8 mouse cellular contexts compared by ENCODE assay signal in genomic region chr17:15585691-15586090, GRCm38 (mm10). TPM values are rescaled to one million over a fixed set of nuclear protein-coding genes. Genes with fewer than 3 reads are reported as not detected.
DNase-seq lines count a peak whose midpoint lies in the region; ATAC-seq and TF ChIP-seq lines count a peak whose summit lies in the region.

No protein-coding gene starts in this region.

- no peak overlapping the region for H3K9ac ChIP-seq in forebrain, embryonic 14.5 days (ENCODE audit: low read length)
- H3K9ac ChIP-seq in forebrain, embryonic 15.5 days (replicated peaks), result no peak overlapping the region
- H3K9ac ChIP-seq in lung, embryonic 14.5 days, result no peak overlapping the region

- in situ Hi-C loops in Patski (cut with MboI; ENCODE audit: low pct_unique_long_range_greater_than_20kb), result loop anchor here (25.0 kb wide), 1 partner anchor 477 kb away; no protein-coding TSS in a partner anchor

- WGBS in forebrain, embryonic 14.5 days, result 31% methylated on average over 4 of the region's 4 CpGs
- 28% methylated on average over 4 of the region's 4 CpGs for WGBS in forebrain, embryonic 15.5 days
- 26% methylated on average over 4 of the region's 4 CpGs for WGBS in lung, embryonic 14.5 days
- 32% methylated on average over 4 of the region's 4 CpGs for WGBS in heart, embryonic 10.5 days

- no peaks in the 10 kb centered on the region for H3K9me3 ChIP-seq in forebrain, embryonic 14.5 days (replicated peaks; ENCODE audit: control insufficient read depth, low read length)
- H3K9me3 ChIP-seq in forebrain, embryonic 15.5 days, result no peaks in the 10 kb centered on the region
- no peaks in the 10 kb centered on the region for H3K9me3 ChIP-seq in lung, embryonic 14.5 days (ENCODE audit: low read depth, low read length)
- H3K9me3 ChIP-seq in heart, embryonic 10.5 days, result no peaks in the 10 kb centered on the region

- no peaks in the 10 kb centered on the region for H3K4me1 ChIP-seq in forebrain, embryonic 14.5 days (ENCODE audit: control insufficient read depth, insufficient read depth, low read length)
- H3K4me1 ChIP-seq in forebrain, embryonic 15.5 days, result no peaks in the 10 kb centered on the region
- no peaks in the 10 kb centered on the region for H3K4me1 ChIP-seq in lung, embryonic 14.5 days (ENCODE audit: insufficient read depth)
- H3K4me1 ChIP-seq in heart, embryonic 10.5 days, result no peaks in the 10 kb centered on the region

- DNase-seq in forebrain, embryonic 14.5 days (ENCODE audit: low spot score), result peak; percentile 44
- peak; percentile 40 for DNase-seq in lung, embryonic 14.5 days
- DNase-seq in lung, adult 18-20 months, result no peak
- no peak for DNase-seq in Patski (ENCODE audit: low read depth, low spot score)
- DNase-seq in retina, adult 2 months (ENCODE audit: low read depth, low spot score), result peak; percentile 11
- no peak for DNase-seq in heart, embryonic 10.5 days (ENCODE audit: low spot score)

- H3K36me3 ChIP-seq in forebrain, embryonic 14.5 days (ENCODE audit: control insufficient read depth, insufficient read depth, low read length), result no peaks in the 10 kb centered on the region
- no peaks in the 10 kb centered on the region for H3K36me3 ChIP-seq in forebrain, embryonic 15.5 days
- H3K36me3 ChIP-seq in lung, embryonic 14.5 days (ENCODE audit: insufficient read depth), result no peaks in the 10 kb centered on the region
- H3K36me3 ChIP-seq in heart, embryonic 10.5 days, result no peaks in the 10 kb centered on the region

- H3K4me2 ChIP-seq in forebrain, embryonic 14.5 days (ENCODE audit: low read length), result no peak overlapping the region
- H3K4me2 ChIP-seq in forebrain, embryonic 15.5 days (replicated peaks), result no peak overlapping the region
- H3K4me2 ChIP-seq in lung, embryonic 14.5 days, result no peak overlapping the region

- H3K27me3 ChIP-seq in forebrain, embryonic 14.5 days (replicated peaks; ENCODE audit: control insufficient read depth, insufficient read depth, low read length), result no peaks in the 10 kb centered on the region
- H3K27me3 ChIP-seq in forebrain, embryonic 15.5 days, result no peaks in the 10 kb centered on the region
- H3K27me3 ChIP-seq in lung, embryonic 14.5 days (ENCODE audit: insufficient read depth, low read length), result no peaks in the 10 kb centered on the region
- no peaks in the 10 kb centered on the region for H3K27me3 ChIP-seq in Patski
- no peaks in the 10 kb centered on the region for H3K27me3 ChIP-seq in heart, embryonic 10.5 days (ENCODE audit: insufficient read depth, poor library complexity, severe bottlenecking)

- H3K4me3 ChIP-seq in forebrain, embryonic 14.5 days (ENCODE audit: low read depth, low read length), result no peak overlapping the region
- no peak overlapping the region for H3K4me3 ChIP-seq in forebrain, embryonic 15.5 days
- H3K4me3 ChIP-seq in lung, embryonic 14.5 days (ENCODE audit: low read depth, low read length), result no peak overlapping the region
- no peak overlapping the region for H3K4me3 ChIP-seq in heart, embryonic 10.5 days

- POLR2A ChIA-PET in Patski (lab: Charles Lee), result no interaction called here

- TF ChIP-seq CTCF in lung, embryonic 14.5 days (IDR thresholded peaks at IDR 0.05; ENCODE audit: low read depth), result no peak
- TF ChIP-seq CTCF in Patski (IDR thresholded peaks at IDR 0.05), result peak; percentile 56

- CTCF ChIA-PET in Patski (lab: Charles Lee), result interaction anchor here (1.1 kb wide), 2 partner anchors 10 to 21 kb away, joined by 4 to 5 read pairs; partner anchors contain the start of gene Prdm9

- no peak for ATAC-seq in forebrain, embryonic 14.5 days
- ATAC-seq in forebrain, embryonic 15.5 days (replicated peaks), result no peak
- no peak for ATAC-seq in lung, embryonic 14.5 days (ENCODE audit: insufficient read depth)
- ATAC-seq in Patski, result peak; percentile 71
- no peak for ATAC-seq in activated CD4-positive, CD25-positive, alpha-beta regulatory T cell, adult 4 months

- H3K27ac ChIP-seq in forebrain, embryonic 14.5 days (ENCODE audit: low read depth, low read length), result no peak overlapping the region
- H3K27ac ChIP-seq in forebrain, embryonic 15.5 days (replicated peaks), result no peak overlapping the region
- no peak overlapping the region for H3K27ac ChIP-seq in lung, embryonic 14.5 days (ENCODE audit: low read depth)
- no peak overlapping the region for H3K27ac ChIP-seq in heart, embryonic 10.5 days

RNA-seq across cellular contexts. Expression of gene Prdm9, which starts 21.5 kb away (rescaled TPM):
- 0.77 TPM in 2 replicates for polyA plus RNA-seq in forebrain, embryonic 14.5 days (2014; fragmentation: Nextera tagmentation; extraction: Ambion mirVana)
- polyA plus RNA-seq in forebrain, embryonic 15.5 days (2015; fragmentation: Nextera tagmentation; extraction: Ambion mirVana), result 1.4 and 2.2 TPM in 2 replicates
- polyA plus RNA-seq in lung, embryonic 14.5 days (2014; fragmentation: Nextera tagmentation; extraction: Ambion mirVana), result 0.57 and 0.97 TPM in 2 replicates
- 7.7 TPM for polyA plus RNA-seq in Patski (2021)
- polyA plus RNA-seq in heart, embryonic 10.5 days (2016; fragmentation: Nextera tagmentation; extraction: Ambion mirVana), result 1.9 and 2.8 TPM in 2 replicates
- polyA plus RNA-seq in activated CD4-positive, CD25-positive, alpha-beta regulatory T cell, adult 4 months (2017; shearing (Covaris generic)), result 1 to 10 TPM; 4.7 to 6.5 TPM

RNA-seq across cellular contexts. Expression of gene Pdcd2, which starts 58.6 kb away (rescaled TPM):
- 64.4 and 68.5 TPM in 2 replicates for polyA plus RNA-seq in forebrain, embryonic 14.5 days (2014; fragmentation: Nextera tagmentation; extraction: Ambion mirVana)
- polyA plus RNA-seq in forebrain, embryonic 15.5 days (2015; fragmentation: Nextera tagmentation; extraction: Ambion mirVana), result 60.0 and 64.7 TPM in 2 replicates
- 34.2 and 39.2 TPM in 2 replicates for polyA plus RNA-seq in lung, embryonic 14.5 days (2014; fragmentation: Nextera tagmentation; extraction: Ambion mirVana)
- polyA plus RNA-seq in Patski (2021), result 59.4 TPM
- 29.5 and 46.6 TPM in 2 replicates for polyA plus RNA-seq in heart, embryonic 10.5 days (2016; fragmentation: Nextera tagmentation; extraction: Ambion mirVana)
- polyA plus RNA-seq in activated CD4-positive, CD25-positive, alpha-beta regulatory T cell, adult 4 months (2017; shearing (Covaris generic)), result 10 to 100 TPM; 17.2 to 34.8 TPM

Comparison
In these comparisons a context has a peak if more than half of its experiments do, and no peak if none do; other contexts are left out.
1. DNase-seq: peak in forebrain, embryonic 14.5 days (single experiment), lung, embryonic 14.5 days (single experiment) and retina, adult 2 months (single experiment); none in lung, adult 18-20 months (0 of 2), Patski (single experiment) and heart, embryonic 10.5 days (single experiment).